Mouse (Mus musculus): ENCODE results near the gene Cdh18.
"Not testable (repeated sequence)": the region's sequence is repeated elsewhere in the genome, so short reads cannot be mapped to it uniquely, and the experiment has no call there.

Gene Cdh18

DNA sequence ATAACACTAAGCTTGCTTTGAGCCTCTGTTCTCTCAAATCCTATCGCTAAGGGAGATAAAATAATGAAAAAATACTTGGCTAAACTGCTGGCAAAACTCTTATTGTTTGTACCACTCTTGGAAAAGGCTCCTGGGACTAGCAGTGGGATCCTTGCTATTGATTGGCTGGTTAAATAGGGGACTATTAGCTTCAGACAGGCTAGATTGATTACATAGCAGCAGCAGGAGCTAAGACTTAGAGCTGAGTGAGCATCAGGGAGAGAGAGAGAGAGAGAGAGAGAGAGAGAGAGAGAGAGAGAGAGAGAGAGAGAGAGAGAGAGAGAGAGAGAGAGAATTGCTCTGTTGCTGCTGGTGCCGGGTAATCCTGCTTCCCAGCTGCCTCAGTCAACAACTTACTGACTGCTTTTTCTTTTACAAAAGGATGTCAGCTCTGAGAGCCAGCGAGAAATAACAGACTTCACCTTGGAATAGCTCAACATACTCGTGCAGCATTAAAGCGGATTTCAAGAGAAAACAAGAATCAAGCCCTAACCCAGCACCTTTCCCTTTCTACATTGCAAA is at the start of gene Cdh18:
Cdh18 (plus strand) TSS at position 312 of the 561 bp plus-strand sequence.
- no peak for DNase-seq (ENCODE audit: low read depth, low spot score)

DNA sequence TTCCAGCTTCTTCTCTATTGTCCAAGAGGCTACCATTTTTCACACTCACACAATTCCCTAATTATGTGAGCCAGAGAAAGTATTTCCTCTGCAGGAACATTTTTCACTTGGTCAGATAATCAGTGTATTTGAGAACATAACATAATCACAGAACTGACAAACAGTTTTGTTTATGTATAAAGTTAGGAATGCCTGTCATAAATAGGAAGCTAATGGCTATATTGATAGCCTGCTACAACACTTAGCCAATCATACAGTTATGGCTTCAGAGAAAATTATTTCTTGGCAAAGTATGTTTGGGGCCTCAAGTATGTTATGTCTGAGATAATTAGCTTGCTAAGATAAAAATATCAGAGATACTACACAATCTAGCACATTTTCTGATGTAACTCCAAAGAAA is 37.6 kb upstream of the Cdh18 start:
- DNase-seq (ENCODE audit: low read depth, low spot score), result no peak

GRCm38 (mm10) chr15:22535828-22536227 is 13.0 kb upstream of the Cdh18 start:
- DNase-seq (ENCODE audit: low read depth, low spot score), result no peak

DNA sequence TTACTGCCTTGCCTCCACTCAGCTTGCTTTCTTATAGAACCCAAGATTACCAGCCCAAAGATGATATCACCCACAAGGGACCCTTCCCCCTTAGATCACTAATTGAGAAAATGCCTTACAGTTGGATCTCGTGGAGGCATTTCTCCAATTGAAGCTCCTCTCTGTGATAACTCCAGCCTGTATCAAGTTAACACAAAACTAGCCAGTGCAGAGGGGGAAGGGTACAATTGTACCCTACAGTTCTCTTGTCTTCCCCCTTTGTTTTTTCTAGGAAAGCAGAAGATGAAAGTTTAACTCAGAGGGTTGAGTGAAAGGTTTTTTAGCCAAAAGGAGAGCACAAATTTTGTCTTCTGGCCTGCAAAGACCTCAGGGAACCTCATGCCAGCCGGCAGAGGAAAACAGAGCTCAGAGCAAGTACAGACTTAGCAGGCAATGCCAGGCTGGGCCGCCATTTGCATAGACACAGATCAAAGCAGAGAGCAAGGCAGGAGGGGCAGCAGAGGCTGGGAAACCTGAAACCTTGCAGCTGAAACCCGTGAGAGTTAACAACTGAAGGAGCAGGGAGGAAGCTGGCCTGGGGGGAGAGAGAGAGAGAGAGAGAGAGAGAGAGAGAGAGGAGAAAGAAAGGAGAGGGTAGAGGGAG is 29.3 kb downstream of the Cdh18 start:
- DNase-seq (ENCODE audit: low read depth, low spot score), result no peak

GRCm38 (mm10) chr15:22578617-22578990 is 29.8 kb downstream of the Cdh18 start:
- DNase-seq (ENCODE audit: low read depth, low spot score), result no peak

GRCm38 (mm10) chr15:22584667-22585066 is 35.8 kb downstream of the Cdh18 start:
- DNase-seq (ENCODE audit: low read depth, low spot score), result no peak

- no peak for DNase-seq (ENCODE audit: low read depth, low spot score)
Measured at GRCm38 (mm10) chr15:22716376-22716775, 167.6 kb downstream of the Cdh18 start.

DNA sequence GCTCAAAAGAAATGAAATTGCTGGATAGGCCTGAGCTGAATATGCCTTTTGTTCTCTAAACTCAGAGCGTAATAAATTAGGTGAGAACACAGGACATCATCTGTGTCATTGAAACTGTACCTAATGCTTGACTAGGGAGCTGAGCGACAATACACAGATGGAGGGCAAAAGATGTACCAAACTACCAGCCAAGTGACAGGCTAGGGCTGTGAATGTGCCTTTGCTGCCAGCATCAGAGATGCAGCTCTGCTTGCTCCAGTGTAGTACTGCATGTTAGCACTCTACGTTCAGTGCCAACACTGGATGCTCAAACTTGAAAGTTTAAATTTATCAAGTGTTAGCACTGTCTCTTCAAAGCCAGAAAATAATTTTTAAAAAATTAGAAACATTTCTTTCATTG is 168.9 kb downstream of the Cdh18 start:
- no peak for DNase-seq (ENCODE audit: low read depth, low spot score)

- no peak for DNase-seq (ENCODE audit: low read depth, low spot score)
Measured at GRCm38 (mm10) chr15:22726574-22726973, 177.8 kb downstream of the Cdh18 start.

GRCm38 (mm10) chr15:22733039-22733438 is 184.2 kb downstream of the Cdh18 start:
- no peak for DNase-seq (ENCODE audit: low read depth, low spot score)

DNA sequence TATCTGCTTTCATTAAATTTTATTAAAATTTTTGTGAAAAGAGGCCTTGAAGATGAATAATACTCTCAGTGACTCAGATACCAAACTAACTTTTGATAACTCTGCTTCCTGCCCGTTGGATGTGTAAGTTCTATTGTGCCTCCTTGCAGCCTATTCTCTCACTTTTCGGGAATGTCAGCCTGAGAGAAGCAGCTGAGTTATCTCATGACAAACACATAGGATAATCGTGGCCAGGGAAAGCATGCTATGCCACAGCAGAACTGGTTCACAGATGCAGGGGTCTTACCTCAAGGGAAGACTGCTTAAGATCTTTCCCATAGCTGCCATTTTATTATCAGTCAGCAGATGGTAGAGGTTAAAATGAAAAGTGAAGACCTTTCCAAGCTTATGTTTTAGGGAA is 187.3 kb downstream of the Cdh18 start:
- DNase-seq (ENCODE audit: low read depth, low spot score), result no peak

GRCm38 (mm10) chr15:22761257-22761656 is 212.4 kb downstream of the Cdh18 start:
- not testable (repeated sequence) for DNase-seq (ENCODE audit: low read depth, low spot score)

GRCm38 (mm10) chr15:22766591-22766990 is 217.8 kb downstream of the Cdh18 start:
- not testable (repeated sequence) for DNase-seq (ENCODE audit: low read depth, low spot score)

DNA sequence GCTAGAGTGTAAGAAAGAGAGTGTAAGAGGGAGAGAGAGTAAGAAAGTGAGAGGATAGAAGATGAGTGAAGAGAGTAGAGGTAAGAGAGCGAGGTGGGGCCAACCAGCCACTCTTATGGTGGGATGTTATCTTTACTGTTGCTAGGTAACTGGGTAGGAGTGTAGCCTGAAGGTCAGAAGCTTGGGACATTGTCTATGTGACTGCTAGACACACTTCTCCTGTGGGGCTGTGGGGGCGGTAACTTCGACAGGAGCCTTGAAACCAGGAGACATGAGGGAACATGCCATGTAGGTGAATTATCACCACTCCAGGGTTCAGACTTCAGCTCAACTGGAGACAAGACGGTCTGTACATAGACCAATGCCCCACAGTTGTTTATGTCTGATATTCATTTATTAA is 227.5 kb downstream of the Cdh18 start:
- no peak for DNase-seq (ENCODE audit: low read depth, low spot score)

GRCm38 (mm10) chr15:22789696-22790095 is 240.9 kb downstream of the Cdh18 start:
- no peak for DNase-seq (ENCODE audit: low read depth, low spot score)

- DNase-seq (ENCODE audit: low read depth, low spot score), result no peak
Measured at GRCm38 (mm10) chr15:22791791-22792190, 243.0 kb downstream of the Cdh18 start.

DNA sequence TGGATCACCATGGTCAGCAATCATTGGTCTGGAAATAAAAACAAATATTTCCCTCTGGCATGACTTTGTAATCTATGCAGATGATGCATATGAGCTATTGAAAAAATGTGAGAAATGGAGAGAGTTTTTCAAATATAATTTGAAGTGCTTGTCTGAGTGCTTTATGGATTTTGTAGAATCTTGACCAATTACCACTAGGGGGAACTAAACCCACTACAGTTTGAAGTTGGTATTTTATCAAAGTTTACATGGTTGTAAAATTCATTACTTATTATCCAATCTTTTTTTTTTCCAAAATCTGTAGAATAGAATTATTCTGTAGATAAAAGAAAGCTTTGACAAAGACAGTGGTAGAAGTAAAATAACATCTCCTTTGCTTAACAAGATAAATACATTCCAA is 284.3 kb downstream of the Cdh18 start:
- DNase-seq (ENCODE audit: low read depth, low spot score), result no peak

DNA sequence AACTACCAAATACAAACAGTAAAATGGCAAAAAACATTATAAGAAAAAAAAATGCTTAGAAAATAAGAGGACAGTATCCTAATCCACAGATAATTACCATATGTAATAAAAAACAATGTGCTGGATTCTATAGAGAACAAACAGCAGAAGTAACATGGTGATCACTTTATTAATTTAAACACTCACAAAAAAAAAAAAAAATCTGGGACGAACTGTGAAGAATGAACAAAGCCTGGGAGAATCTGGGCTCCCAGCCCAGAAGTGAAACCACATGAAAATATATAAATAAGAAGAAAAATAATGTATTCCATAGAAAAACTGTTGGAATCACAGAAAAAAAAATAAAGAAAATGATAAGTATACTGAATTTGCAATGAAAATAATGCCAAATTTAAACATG is 288.4 kb downstream of the Cdh18 start:
- no peak for DNase-seq (ENCODE audit: low read depth, low spot score)

GRCm38 (mm10) chr15:22857704-22858103 is 308.9 kb downstream of the Cdh18 start:
- no peak for DNase-seq (ENCODE audit: low read depth, low spot score)

- no peak for DNase-seq (ENCODE audit: low read depth, low spot score)
Measured at GRCm38 (mm10) chr15:22870679-22871078, 321.9 kb downstream of the Cdh18 start.

GRCm38 (mm10) chr15:22897724-22898123 is 348.9 kb downstream of the Cdh18 start:
- no peak for DNase-seq (ENCODE audit: low read depth, low spot score)

GRCm38 (mm10) chr15:22898208-22898607 is 349.4 kb downstream of the Cdh18 start:
- no peak for DNase-seq (ENCODE audit: low read depth, low spot score)

- no peak for DNase-seq (ENCODE audit: low read depth, low spot score)
Measured at GRCm38 (mm10) chr15:22914444-22914843, 365.6 kb downstream of the Cdh18 start.

- no peak for DNase-seq (ENCODE audit: low read depth, low spot score)
Measured at GRCm38 (mm10) chr15:22934293-22934692, 385.5 kb downstream of the Cdh18 start.

Data from CD4-positive helper T cell, adult 2 months (primary cell).